Mouse (Mus musculus) right cerebral cortex, postnatal 36 days (tissue): ENCODE measurements at regions not wholly inside any gene's neighbourhood (a gene's known extent, or its start where the extent isn't known, plus 50 kb on each side); places are given as distances from the start of the nearest gene placed in this dataset.

Source experiments
- DNase-seq, 2 experiments: peaks; one replicate each; pipeline ENCODE4 v3.0.0; 2022; ENCODE audit warnings: low spot score in 2 of 2, mixed read lengths in 1 of 2

DNA sequence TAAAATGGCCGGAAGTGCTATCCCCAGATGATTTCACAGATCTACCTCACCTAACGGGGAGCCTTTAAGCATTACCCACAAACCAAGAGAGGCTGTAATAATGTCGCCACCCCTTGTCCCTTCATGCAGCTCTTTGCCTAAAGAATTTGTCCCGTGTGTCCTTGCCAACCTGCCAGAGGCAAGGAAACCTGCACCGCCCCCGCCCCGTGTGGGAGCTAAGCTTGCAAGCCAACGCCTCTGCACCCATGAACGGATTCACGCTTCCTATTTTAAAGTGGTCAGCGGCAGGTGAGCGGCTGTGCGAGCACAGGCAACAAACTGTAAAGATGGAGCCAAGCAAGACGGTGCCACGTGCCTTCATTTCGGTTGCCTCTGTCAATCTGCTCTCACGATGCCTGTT is 63.1 kb downstream of the Gm11011 start:
- DNase-seq, result no peak

DNA sequence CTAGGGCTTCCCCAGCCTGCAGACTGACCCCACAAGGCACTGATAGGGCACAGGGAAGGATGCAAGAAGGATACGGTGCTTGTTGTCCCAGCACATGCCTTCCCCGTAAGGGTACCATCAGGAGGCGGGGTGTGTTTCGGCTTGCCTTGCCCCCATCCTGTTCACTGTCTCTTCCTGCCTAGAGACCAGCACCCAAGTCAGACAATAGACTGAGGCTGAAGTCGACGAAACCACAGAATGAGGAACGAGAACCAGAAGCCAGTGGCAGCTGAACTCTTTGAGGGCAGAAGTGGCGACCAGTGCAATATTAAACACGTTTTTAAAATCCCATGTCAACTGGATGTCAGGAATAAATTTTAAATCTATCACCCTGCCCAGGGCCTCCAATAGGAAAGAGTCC is 67.6 kb downstream of the Gm11011 start:
- no peak for DNase-seq

DNA sequence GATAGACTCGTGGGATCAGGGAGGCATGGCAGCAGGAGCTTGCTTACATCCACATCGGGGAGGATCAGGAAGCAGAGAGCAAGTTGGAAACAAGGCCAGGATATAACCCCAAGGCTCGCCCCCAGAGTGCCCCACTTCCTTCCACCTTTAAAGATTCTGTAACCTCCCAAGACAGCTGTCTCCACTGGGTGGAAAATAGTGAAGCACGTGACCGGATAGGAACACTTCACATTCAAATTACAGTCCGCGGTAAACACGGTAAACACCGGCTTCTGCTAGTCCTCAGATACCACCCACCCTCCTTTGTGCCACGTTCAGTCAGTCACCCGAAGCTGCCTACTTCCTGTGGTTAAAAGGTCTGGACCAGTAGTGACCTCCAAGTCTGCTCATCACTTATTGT is 72.2 kb downstream of the Gm11011 start:
- no peak for DNase-seq

DNA sequence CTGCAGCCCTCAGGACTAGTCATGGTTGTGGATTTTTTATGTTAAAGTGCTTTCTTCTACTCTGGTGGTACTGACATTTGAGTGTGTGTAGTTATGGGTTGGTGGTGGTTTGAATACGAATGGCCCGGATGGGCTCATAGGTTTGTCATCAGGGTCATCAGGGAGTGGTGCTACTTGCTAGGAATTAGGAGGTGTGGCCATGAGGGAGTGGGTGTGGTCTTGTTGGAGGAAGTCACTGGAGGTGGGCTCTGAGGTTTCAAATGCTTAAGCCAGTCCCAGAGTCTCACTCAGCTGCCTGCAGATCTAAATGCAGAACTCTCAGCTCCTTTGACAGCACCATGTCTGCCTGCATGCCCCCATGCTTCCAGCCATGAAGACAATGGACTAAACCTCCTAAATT is 76.8 kb downstream of the Gm11011 start:
- no peak for DNase-seq

DNA sequence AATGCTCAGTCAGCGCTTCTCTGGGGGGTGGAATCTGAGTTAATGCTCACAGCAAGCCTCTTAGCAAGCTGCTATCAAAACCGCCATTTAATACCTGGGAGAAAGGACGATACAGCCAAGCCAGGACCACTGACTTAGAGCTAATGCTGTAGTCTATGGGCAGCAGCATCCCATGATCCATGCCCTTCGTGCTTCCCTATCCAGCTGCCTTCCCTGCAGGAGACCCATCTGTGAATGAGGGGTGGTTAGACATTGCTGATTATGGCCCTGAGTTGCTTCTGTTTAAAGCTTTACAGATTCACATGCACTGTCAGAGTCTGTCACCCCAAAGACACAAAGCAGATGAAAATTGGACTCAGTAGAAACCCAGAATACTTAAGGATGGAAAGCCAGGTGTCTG is 78.1 kb downstream of the Gm11011 start:
- DNase-seq, result no peak

DNA sequence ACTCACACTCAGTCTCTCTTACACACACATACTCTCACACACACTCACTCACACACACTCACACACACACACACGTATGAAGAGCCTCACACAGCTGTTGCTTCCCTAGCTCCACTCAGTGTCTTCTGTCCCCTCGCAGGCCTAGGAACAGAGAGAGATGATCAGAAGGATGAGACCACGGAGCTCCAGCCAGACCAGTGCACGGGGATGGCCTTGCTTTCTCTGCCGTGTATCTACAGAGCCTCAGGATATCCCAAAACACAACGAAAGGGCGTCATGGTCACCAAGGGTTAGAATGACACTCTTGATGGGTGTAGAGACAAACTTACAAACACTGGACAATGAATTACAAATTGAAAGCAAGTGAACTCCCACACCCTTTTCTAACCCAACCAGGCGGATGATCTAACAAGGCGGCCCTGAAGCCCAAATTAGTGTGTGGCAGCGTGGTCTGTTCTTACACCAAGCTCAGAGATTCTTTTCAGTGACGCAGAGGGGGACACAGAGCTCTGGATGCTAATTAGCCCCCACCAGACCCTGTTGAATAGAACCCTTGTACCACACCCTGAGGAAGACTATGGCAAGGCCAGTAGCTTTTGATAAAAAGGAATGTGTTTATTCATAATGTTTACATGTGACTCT is 83.0 kb downstream of the Gm11011 start:
- no peak for DNase-seq

DNA sequence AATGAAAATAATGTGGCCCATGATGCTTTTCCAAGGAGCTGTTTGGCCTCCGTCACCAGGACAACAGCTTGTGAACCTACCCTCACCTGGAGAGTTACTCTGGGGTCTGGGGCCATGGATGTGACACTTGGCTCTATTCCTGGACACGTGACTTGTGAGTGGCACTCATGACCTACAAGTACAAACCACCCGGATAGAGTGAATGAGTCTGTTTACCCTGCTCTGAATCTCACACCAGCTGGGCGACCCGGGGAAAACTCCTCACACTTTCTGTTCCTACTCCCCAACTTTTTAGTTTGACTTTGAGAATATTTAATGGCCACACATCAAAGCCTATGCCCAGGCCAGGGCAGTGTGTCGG is 84.0 kb downstream of the Gm11011 start:
- no peak for DNase-seq

DNA sequence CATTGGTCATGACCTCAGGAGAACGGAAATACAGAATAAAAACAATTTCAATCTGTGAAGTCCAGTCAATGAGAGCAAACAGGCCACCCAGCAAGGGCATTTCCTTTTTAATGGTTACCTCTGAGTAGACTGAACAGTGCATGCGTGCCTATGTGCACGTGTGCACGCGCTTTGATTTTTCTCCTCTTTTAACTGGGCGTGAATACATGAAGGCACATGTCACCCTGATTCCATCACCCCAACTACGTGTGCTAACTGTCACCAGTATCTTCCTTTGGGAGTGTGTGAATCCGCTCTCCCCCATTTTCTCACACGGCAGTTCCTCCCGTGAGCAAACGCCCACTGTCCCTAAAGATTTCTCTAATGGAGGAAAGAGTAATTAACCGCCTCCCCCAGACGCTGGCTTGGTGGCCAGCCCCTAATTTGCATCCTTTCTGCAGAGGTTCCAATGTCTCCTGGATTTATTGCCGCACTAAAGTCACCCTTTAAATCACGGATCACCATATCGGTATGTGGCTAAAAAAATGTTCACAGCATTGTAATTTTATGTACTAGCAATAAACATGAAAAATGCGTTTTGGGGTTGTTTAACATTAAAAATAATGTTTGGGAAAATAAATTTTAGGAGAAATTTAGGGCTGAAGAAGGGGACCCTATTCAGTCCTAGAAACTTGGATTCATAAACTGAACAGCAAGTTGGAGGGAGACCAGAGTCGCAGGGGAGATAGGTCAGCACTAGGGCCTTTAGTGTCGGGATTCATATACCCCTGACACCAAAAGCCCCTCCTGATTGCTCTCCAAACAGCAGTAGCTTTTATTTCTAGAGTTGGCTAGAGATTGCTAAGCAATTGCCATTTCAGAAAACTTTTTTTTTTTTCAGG is 84.6 kb downstream of the Gm11011 start:
- DNase-seq, result no peak

DNA sequence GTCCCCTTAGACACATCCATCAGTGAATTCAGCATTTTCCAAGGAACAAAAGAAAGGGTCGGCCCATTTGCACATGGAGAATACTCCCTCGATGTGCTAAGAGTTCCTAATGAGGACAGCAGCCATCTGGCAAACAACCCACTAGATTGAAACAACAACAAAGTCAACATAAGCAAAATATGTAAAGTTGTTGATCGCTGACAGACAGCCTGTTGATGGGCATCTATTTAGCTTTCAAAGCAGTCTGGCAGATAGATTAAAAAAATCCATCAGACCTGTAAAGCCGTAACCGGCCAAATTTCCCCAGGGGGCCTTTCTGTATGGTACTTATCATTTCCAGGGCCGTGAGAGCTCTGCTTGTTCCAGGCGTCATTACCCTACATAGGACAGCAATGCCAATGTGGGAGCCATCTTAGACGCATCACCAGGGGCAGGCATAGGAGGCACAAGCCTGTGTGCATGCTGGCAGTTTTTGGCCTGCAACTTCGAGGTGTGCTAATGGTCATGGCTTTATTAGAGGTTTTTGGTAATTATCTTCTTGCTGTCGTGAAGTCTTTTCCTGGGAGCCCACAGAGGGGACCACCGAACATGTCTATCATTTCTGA is 85.7 kb downstream of the Gm11011 start:
- DNase-seq, result no peak

DNA sequence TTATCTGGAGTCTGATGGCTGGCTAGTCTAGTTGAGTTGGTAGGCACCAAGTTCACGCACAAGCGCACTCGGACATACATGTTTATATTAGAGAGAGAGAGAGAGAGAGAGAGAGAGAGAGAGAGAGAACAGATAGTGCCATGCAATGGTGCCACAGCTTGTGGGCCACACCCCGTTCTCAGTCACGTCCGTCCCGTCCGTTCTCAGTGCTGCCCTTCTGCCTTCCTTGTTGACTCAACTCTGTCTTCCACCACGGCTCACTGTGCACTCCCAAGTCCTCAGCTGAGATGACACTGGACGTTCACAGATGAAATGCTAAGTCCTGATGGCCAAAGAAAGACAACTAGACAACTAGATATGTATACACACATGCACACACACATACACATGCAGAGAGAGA is 92.2 kb downstream of the Gm11011 start:
- DNase-seq, result no peak

DNA sequence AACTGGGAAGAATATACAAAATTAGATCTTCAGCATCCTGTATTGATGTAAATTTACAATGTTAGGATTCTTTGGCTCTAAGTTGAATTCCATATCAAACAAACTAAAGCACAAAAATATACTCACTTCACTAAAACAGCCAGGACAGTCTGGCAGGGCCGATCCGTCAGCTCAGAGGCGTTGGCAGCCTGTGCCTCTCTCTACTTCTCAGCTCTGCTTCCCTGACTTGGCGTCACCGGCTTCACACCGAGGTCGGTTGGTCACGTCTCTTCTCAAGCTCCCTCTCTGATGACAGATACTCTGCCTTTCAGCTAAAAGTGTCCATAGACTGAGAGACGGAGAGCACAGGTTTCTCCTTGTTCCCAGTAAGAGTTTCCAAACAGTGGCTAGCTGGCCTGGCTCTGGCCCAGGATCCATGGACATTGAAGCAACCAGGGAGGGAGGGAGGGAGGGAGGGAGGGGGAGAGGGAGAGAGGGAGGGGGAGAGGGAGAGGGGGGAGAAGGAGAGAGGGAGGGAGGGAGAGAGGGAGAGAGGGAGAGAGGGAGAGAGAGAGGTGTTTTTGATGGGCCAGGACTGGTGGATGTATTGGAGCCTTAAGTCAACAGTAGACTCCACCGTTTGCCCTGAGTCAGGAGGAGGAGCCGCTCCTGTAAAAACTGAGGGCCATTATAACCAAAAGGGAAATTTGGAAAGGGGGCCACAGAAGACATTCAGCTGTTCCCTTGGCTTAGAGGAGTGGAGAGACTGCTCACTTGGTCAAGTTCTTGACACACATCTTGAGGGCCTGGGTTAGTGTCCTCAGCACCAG is 92.8 kb downstream of the Gm11011 start:
- DNase-seq, result no peak

DNA sequence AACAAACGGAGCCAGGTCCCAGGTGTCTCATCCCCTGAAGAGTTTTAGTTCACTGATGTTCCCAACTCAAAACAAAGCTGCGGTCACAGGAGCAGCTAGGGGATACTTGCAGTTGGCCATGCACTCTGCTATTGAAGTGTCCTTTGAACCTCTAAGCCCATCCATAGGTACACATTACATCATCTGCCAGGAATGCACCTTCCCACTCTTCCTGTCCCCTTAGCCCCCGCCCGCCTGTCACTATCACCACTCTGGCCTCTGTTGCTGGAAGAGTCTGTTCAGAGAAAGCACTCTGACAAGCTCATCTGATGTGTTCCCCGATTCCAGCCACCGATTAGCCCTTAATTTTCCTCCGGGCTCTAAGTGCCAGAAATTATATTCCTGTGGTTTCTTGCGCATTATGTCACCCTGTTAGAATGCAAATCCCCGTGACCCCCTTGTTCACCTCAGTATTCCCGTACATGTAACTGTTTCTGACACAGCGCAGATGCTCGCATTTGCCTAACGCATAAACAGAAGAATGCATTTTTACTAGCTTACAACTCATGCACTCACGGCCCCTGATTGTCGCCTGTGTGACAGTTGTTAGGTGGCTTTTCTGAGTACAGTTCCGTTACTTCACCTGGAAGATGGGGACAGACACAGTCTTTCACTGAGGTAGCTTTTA is 93.8 kb downstream of the Gm11011 start:
- DNase-seq, result no peak

DNA sequence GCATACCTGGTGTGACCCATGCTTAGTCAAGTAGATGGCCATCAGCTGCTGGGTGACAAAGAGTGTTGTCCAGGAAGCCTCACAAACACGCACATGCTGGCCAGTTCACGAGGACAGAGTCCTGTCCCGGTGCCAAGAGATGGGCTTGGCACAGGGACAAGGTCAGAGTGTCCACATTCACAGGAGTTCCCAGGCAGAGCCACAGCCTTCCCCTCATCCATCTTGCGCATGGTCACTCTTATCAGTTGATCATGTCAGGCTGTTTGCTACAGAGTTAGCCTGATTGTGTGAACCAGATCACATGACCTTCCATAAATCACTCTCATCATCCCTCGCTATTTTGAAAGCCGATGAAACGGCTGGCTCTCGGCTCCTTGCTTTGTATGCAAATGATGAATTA is 103.6 kb downstream of the Gm11011 start:
- no peak for DNase-seq

DNA sequence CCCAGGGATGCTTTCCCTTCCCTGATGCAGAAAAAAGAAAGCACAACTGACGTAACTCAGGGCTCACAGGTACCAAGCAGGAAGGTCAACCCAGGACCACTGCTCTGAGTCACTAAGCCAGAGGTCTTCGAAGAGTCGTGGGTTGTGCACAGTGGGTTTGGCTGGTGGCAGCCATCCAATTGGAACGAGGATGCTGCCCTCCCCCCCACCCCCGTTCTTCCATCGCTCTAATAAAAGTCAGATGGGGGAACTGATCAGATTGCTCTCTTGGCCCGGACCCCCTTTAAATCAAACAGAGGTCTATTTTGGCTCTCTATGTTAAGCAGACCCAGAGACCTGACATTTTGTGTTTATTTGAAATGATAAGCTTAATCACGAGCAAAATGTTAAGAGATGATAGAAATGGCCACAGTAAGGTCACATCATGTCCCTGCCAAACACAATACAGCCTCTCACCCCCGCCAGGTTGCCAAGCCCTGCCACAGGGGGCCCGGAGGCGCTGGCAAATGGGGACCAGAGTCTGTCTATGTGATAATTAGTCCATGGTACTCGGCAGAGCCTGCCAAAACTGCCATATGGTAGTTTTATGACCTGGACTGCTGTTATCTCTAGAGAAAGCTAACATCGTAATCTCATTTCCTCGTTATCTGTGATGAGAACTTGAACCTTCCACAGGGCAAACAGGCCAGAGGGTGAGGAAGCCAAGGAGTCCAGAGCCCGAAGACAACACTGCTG is 105.6 kb downstream of the Gm11011 start:
- DNase-seq, result no peak

DNA sequence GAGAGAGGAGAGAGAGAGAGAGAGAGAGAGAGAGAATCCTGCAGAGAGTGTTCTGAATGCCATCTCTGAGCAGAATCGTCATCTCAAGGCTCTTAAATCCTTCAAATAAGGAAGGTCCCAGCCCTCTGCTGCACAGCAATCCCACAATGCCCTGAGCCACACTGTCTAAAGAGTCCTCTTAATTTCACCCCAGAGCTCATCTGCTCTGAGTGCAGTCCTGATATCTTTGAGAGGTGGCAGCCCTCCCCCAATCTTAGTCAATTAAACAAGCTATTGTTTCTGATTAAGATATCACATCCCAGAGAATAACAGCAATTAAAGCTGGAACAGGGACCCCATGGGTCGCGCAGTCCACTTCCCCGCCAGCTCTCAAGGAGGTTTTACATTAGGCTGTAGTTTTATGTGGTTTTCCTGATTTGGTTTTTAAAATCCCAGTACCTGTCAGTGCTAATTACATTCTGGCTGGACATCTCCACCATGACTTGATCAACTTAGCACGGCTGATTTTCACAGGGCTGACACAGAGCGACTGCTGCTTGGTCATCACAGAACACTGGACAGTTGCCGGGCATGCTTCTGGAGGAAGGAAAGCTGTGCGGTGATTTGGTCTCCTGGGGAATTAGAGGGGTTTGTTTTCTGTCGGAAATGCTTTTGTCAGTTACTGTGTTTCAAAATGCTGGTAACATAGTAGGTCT is 113.0 kb downstream of the Gm11011 start:
- no peak for DNase-seq

DNA sequence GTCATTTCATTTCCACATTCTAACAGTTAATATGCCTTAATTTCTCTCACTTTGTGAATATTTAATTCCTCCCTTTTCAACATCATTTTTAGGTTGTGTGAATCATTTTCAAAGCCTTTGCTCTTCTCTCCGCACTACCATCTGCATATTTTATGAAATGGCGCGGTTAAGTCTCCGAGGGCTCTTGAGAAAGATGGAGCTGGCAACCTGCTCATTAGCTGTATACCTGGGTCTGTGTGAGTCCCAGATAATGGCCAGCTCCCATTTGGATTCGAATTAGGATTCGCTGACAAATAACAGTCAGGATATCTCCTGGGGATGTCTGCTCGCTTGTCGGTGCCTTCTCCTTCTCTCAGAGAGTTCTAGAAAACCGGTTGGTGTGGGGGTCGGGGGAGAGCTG is 118.0 kb downstream of the Gm11011 start:
- no peak for DNase-seq

DNA sequence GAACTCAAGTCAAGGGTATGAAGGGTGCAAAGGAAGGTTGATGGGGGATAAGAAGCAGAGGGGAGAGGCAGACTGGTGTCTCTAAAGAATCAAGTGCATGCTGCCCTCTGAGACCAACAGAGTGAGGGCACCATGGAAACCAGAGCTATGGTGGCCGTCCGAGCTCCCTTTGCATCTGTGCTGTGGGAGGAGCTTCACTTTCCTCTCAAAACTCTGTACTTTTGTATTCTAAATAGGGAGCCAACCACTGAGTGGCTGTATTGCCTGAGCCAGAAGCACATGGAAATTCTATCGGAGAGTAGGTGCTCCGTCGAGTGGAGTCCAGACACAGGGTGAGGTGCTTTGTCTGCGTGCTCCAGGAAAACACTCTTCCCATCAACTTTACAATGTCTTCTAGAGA is 119.9 kb downstream of the Gm11011 start:
- DNase-seq, result no peak

DNA sequence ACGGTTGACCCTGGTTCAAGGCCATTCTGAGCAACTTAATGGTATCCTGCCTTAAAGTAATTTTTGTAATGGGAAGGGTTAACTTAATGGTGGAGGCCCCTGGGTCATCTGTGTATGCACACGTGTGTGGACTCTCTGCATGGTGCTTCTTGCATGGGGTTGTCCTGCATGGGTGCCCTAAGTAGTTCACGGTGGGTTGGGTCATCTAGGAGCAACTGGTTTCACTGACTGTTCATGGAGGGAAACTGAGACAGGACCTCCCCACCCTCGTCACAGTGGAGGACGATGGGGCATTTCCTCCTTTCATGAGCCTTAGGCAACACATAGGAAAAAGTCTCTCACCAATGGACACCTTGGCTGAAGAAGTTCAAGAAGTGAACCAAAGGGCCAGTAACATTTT is 123.4 kb downstream of the Gm11011 start:
- no peak for DNase-seq

DNA sequence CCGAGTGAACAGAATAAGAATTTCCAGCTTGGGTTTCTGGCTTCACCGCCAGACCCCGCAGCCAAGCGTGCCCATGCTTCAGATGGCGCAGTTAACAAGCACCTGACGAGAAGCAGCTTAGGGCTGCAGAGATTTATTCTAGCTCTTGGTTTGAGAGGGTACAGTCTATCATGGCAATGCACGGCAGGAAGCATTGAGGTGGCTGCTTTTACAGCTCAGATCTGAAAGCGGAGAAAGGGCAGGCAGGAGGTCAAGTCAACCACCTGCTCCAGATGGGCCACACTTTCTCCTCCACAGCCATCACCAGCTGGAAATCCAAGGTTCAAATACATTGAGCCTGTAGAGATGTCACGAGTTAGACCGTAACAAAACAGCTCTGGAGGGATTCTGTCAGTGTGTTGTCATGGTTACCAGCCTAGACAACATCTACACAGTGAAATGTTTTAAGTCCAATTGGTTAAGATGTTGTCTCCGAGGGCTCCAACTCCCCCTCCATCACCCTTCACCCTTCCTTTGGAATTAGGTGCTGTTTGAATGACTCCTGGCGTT is 126.0 kb downstream of the Gm11011 start:
- DNase-seq, result no peak

DNA sequence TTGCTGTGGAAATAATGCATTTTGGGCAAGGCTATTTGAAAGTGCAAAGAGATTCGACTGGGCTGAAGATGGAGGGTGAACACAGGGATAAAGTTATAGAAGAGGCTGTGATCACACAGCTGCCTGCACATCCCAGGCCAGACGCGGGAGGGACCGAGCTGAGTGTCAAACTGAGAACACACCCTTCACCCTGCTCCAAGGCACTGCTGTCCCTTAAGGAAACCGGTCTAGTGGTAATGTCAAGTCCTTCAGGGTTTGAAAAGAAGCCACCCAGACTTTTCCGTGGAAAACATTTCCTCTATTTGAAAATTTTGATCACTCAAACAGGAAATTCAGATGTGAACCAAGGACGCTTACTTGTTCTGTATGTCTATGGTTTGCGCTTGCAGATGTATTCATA is 134.6 kb downstream of the Gm11011 start:
- no peak for DNase-seq
